Mouse (Mus musculus) hindbrain, postnatal 0 days (tissue): ENCODE data around the gene Fbxw22. TPM values are rescaled to one million over a fixed set of nuclear protein-coding genes. Genes with fewer than 3 reads are reported as not detected.
"Not testable (repeated sequence)": the region's sequence is repeated elsewhere in the genome, so short reads cannot be mapped to it uniquely, and the experiment has no call there.

Source experiments
- ATAC-seq: fragments of 200-750 bp; cut with Nextera tagmentation; 2 replicates; pipeline ENCODE4 v1.8.0; 2017; ENCODE audit warnings: mild to moderate bottlenecking, moderate TSS enrichment, moderate library complexity
- DNase-seq: peaks from one replicate; pipeline ENCODE4 v3.0.0-alpha.2; 2015; ENCODE audit warnings: low spot score
- H3K27ac ChIP-seq: fragments of 300-500 bp; sonication (generic); 2 replicates; pipeline ENCODE4 v1.5.1; 2014; ENCODE audit warnings: mild to moderate bottlenecking
- H3K27me3 ChIP-seq: fragments of 300-500 bp; sonication (generic); 2 replicates; pipeline ENCODE4 v1.6.1; 2014; ENCODE audit warnings: low read length, mixed read lengths; ENCODE audit not compliant: insufficient read depth
- H3K36me3 ChIP-seq: fragments of 300-500 bp; sonication (generic); 2 replicates; pipeline ENCODE4 v1.6.1; 2014; ENCODE audit warnings: low read length, mixed read lengths; ENCODE audit not compliant: insufficient read depth
- H3K4me1 ChIP-seq: fragments of 300-500 bp; sonication (generic); 2 replicates; pipeline ENCODE4 v1.6.1; 2014; ENCODE audit warnings: antibody characterized with exemption, low read length, mixed read lengths; ENCODE audit not compliant: insufficient read depth
- H3K4me2 ChIP-seq: fragments of 300-500 bp; sonication (generic); 2 replicates; pipeline ENCODE4 v1.6.1; 2014; ENCODE audit warnings: low read depth, mild to moderate bottlenecking, low read length, moderate library complexity, mixed read lengths
- H3K4me3 ChIP-seq: fragments of 300-500 bp; sonication (generic); 2 replicates; pipeline ENCODE4 v1.5.1; 2014; ENCODE audit warnings: low read length
- H3K9ac ChIP-seq: fragments of 300-500 bp; sonication (generic); replicated peaks from 2 replicates; pipeline ENCODE4 v1.6.1; 2014; ENCODE audit warnings: mild to moderate bottlenecking, low read length, moderate library complexity, mixed read lengths
- H3K9me3 ChIP-seq: fragments of 300-500 bp; sonication (generic); 2 replicates; pipeline ENCODE4 v1.6.1; 2016; ENCODE audit warnings: low read length, mixed read lengths
- CTCF ChIP-seq: IDR thresholded peaks from 2 replicates; pipeline ENCODE4 v1.5.1; 2016; ENCODE audit warnings: antibody characterized with exemption, control low read depth, low read depth
- WGBS: fragments of 180-500 bp; shearing (Covaris S2); extraction: QIAGEN DNeasy Blood & Tissue Kit; methylation state at CpG from one replicate; pipeline ENCODE4 v1.1.7; 2014; 5-methylcytosine and 5-hydroxymethylcytosine counted together
- polyA plus RNA-seq: library from polyadenylated mRNA; unstranded; fragments of >200 nt; fragmentation: Nextera tagmentation; extraction: Ambion mirVana; gene quantifications from 2 replicates; pipeline ENCODE4 v1.2.1, GENCODE M21; 2015
- total RNA-seq: library from RNA; depleted of rRNA; stranded (reverse); fragments of >200 nt; gene quantifications from 2 replicates; pipeline ENCODE4 v1.2.3, GENCODE M21; 2014; rRNA removed

Gene Fbxw22
- total RNA-seq (not detected in 2 replicates), polyA plus RNA-seq (not detected in 2 replicates)

DNA sequence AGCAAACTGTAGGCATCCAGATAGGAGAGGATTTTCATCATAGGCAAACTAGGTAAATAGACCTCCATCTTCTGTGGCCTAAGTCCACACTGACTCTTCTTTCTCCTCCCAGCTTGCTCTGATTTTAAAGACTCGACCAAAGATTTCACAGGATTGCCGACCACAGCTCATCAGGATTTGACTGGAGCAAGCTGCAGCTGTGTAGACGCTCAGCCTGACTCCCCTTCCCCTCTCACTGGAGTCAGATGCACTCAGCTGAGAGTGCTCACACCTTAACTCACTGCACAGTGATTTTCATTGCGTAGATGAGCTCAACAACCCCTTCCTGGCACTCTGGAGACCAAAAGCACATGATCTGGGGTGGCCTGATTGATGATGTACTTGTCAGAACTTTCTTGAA is at the start of gene Fbxw22:
Gene Fbxw22, minus strand, starts transcription at position 101 of the 400 bp plus-strand sequence.
- H3K9ac ChIP-seq, DNase-seq, H3K36me3 ChIP-seq, H3K27ac ChIP-seq, H3K4me1 ChIP-seq, ATAC-seq, H3K27me3 ChIP-seq, H3K4me3 ChIP-seq, H3K9me3 ChIP-seq, H3K4me2 ChIP-seq: not testable (repeated sequence)
- WGBS = 85% methylated on average over 4 of the region's 4 CpGs

- no peak for TF ChIP-seq CTCF
- no peaks in the 10 kb centered on the region for H3K4me1 ChIP-seq
- DNase-seq = no peak
- no peak within 1 kb of the TSS for H3K27ac ChIP-seq
- H3K9me3 ChIP-seq = no peaks in the 10 kb centered on the region
- no peaks in the 10 kb centered on the region for H3K36me3 ChIP-seq
- H3K4me2 ChIP-seq = no peak within 1 kb of the TSS
- no peak within 1 kb of the TSS for H3K9ac ChIP-seq
- no peak for ATAC-seq
- H3K4me3 ChIP-seq = no peak within 1 kb of the TSS
- no peaks in the 10 kb centered on the region for H3K27me3 ChIP-seq
These were observed 44.9 kb upstream of the Fbxw22 start, which contains the start of gene Fbxw16 for GRCm38 (mm10) chr9:109449040-109449439. Gene Fbxw16 (minus strand): TSS chr9:109449140.

- Histone ChIP-seq H3K4me2 (no peak overlapping the region), H3K36me3 (no peaks in the 10 kb centered on the region), H3K27me3 (no peaks in the 10 kb centered on the region), H3K4me1 (no peaks in the 10 kb centered on the region), H3K4me3 (no peak overlapping the region), H3K27ac (no peak overlapping the region), H3K9ac (no peak overlapping the region), H3K9me3 (no peaks in the 10 kb centered on the region)
- no peak for ATAC-seq
- WGBS = 93% methylated on average over 1 of the region's 1 CpGs
- DNase-seq = no peak
- no peak for TF ChIP-seq CTCF
These were observed 28.9 kb upstream of the Fbxw22 start for GRCm38 (mm10) chr9:109432956-109433355.

DNA sequence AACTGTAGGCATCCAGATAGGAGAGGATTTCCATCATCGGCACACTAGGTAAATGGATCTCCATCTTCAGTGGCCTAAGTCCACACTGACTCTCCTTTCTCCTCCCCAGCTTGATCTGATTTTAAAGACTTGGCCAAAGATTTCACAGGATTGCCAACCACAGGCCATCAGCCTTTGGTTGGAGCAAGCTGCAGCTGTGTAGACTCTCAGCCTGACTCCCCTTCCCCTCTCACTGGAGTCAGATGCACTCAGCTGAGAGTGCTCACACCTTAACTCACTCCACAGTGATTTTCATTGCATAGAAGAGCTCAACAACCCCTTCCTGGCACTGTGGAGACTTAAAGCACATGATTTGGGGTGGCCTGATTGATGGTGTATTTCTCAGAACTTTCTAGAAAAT is 64.5 kb downstream of the Fbxw22 start, which contains the start of gene Fbxw28:
Gene Fbxw28, minus strand, starts transcription at position 101 of the 400 bp plus-strand sequence.
- not testable (repeated sequence) for H3K9me3 ChIP-seq, H3K9ac ChIP-seq, H3K36me3 ChIP-seq, DNase-seq, H3K4me1 ChIP-seq, H3K27ac ChIP-seq, H3K4me3 ChIP-seq, H3K4me2 ChIP-seq, H3K27me3 ChIP-seq, ATAC-seq
- WGBS = no CpG with 5 or more reads among the region's 1 CpGs

Other genes with a start within 250 kb of the Fbxw22 start
- not detected in 2 replicates for gene Fbxw21, start 242.3 kb downstream of the Fbxw22 start, total RNA-seq
- gene Fbxw21, start 242.3 kb downstream of the Fbxw22 start, polyA plus RNA-seq = not detected in 2 replicates
- not detected in 2 replicates for gene Fbxw13, start 208.3 kb downstream of the Fbxw22 start, total RNA-seq
- gene Fbxw13, start 208.3 kb downstream of the Fbxw22 start, polyA plus RNA-seq = not detected in 2 replicates
- gene Fbxw20, start 169.5 kb downstream of the Fbxw22 start, total RNA-seq = not detected in 2 replicates
- not detected in 2 replicates for gene Fbxw20, start 169.5 kb downstream of the Fbxw22 start, polyA plus RNA-seq
- not detected in 2 replicates for gene Fbxw14, start 116.6 kb downstream of the Fbxw22 start, total RNA-seq
- gene Fbxw14, start 116.6 kb downstream of the Fbxw22 start, polyA plus RNA-seq = not detected in 2 replicates
- not detected in 2 replicates for gene Fbxw28, start 64.6 kb downstream of the Fbxw22 start, total RNA-seq
- gene Fbxw28, start 64.6 kb downstream of the Fbxw22 start, polyA plus RNA-seq = not detected in 2 replicates
- not detected in 2 replicates for gene Fbxw16, start 44.8 kb upstream of the Fbxw22 start, total RNA-seq
- gene Fbxw16, start 44.8 kb upstream of the Fbxw22 start, polyA plus RNA-seq = not detected in 2 replicates
- gene Fbxw19, start 91.6 kb upstream of the Fbxw22 start, total RNA-seq = not detected in 2 replicates
- not detected in 2 replicates for gene Fbxw19, start 91.6 kb upstream of the Fbxw22 start, polyA plus RNA-seq
- gene Fbxw15, start 164.0 kb upstream of the Fbxw22 start, total RNA-seq = not detected in 2 replicates
- not detected in 2 replicates for gene Fbxw15, start 164.0 kb upstream of the Fbxw22 start, polyA plus RNA-seq
- not detected in 2 replicates for gene Fbxw24, start 221.8 kb upstream of the Fbxw22 start, total RNA-seq
- not detected in 2 replicates for gene Fbxw24, start 221.8 kb upstream of the Fbxw22 start, polyA plus RNA-seq